Mouse (Mus musculus) MEL (cell line): ENCODE measurements at regions not wholly inside any gene's neighbourhood (a gene's known extent, or its start where the extent isn't known, plus 50 kb on each side); places are given as distances from the start of the nearest gene placed in this dataset.

Source experiments
- BHLHE40 ChIP-seq: IDR thresholded peaks from 2 replicates; pipeline ENCODE4 v1.6.1; 2012; ENCODE audit warnings: low read depth, mild to moderate bottlenecking, inconsistent platforms, low read length, improper control_type of control experiment, borderline replicate concordance
- CTCF ChIP-seq, 3 experiments: IDR thresholded peaks in 2 of 3; conservative IDR thresholded peaks in 1 of 3; 2 replicates each; pipeline ENCODE4 v1.5.1; 2011 to 2012; ENCODE audit warnings: low read length in 3 of 3, low read depth in 2 of 3, mild to moderate bottlenecking in 2 of 3, improper control_type of control experiment in 1 of 3, inconsistent platforms in 1 of 3, mixed read lengths in 1 of 3, moderate library complexity in 1 of 3; ENCODE audit not compliant: control insufficient read depth in 1 of 3, insufficient read depth in 1 of 3, poor library complexity in 1 of 3, severe bottlenecking in 1 of 3
- E2F4 ChIP-seq: IDR thresholded peaks from 2 replicates; pipeline ENCODE4 v1.6.1; 2011; ENCODE audit warnings: low read depth, low read length, improper control_type of control experiment, borderline replicate concordance
- ELF1 ChIP-seq: IDR thresholded peaks from 2 replicates; pipeline ENCODE4 v1.6.1; 2014; ENCODE audit warnings: low read depth, mild to moderate bottlenecking, inconsistent platforms, low read length, improper control_type of control experiment, moderate library complexity
- EP300 ChIP-seq, 2 experiments: IDR thresholded peaks; 2 replicates each; pipeline ENCODE4 v1.6.1; 2011; ENCODE audit warnings: improper control_type of control experiment in 2 of 2, low read length in 2 of 2, low read depth in 1 of 2, mild to moderate bottlenecking in 1 of 2
- MAFK ChIP-seq: IDR thresholded peaks from 2 replicates; pipeline ENCODE4 v1.6.1; 2011; ENCODE audit warnings: low read depth, mild to moderate bottlenecking, low read length, improper control_type of control experiment, borderline replicate concordance
- MAZ ChIP-seq: IDR thresholded peaks from 2 replicates; pipeline ENCODE4 v1.6.1; 2012; ENCODE audit warnings: low read depth, mild to moderate bottlenecking, inconsistent platforms, low read length, improper control_type of control experiment
- MEF2A ChIP-seq: IDR thresholded peaks from 2 replicates; pipeline ENCODE4 v1.6.1; 2014; ENCODE audit warnings: low read depth, mild to moderate bottlenecking, inconsistent platforms, low read length, improper control_type of control experiment; ENCODE audit not compliant: poor library complexity, insufficient replicate concordance, severe bottlenecking; ENCODE audit errors: extremely low read depth
- POLR2A ChIP-seq, 2 experiments: IDR thresholded peaks; 2 replicates each; pipeline ENCODE4 v1.6.1; 2011 to 2012; ENCODE audit warnings: low read length in 2 of 2, mild to moderate bottlenecking in 2 of 2, control low read depth in 1 of 2, improper control_type of control experiment in 1 of 2, low read depth in 1 of 2, moderate library complexity in 1 of 2; ENCODE audit not compliant: control insufficient read depth in 1 of 2, insufficient read depth in 1 of 2, poor library complexity in 1 of 2
- SMC3 ChIP-seq: IDR thresholded peaks from 2 replicates; pipeline ENCODE4 v1.6.1; 2011; ENCODE audit warnings: low read depth, low read length, improper control_type of control experiment
- TCF12 ChIP-seq: IDR thresholded peaks from 2 replicates; pipeline ENCODE4 v1.6.1; 2014; ENCODE audit warnings: low read depth, mild to moderate bottlenecking, inconsistent platforms, low read length, improper control_type of control experiment, moderate library complexity
- UBTF ChIP-seq: IDR thresholded peaks from 2 replicates; pipeline ENCODE4 v1.6.1; 2012; ENCODE audit warnings: low read depth, mild to moderate bottlenecking, inconsistent platforms, low read length, improper control_type of control experiment, moderate library complexity, borderline replicate concordance; ENCODE audit not compliant: insufficient read depth
- USF2 ChIP-seq, 2 experiments: IDR thresholded peaks; 2 replicates each; pipeline ENCODE4 v1.6.1; 2011 to 2012; ENCODE audit warnings: improper control_type of control experiment in 2 of 2, low read length in 2 of 2, borderline replicate concordance in 1 of 2, inconsistent platforms in 1 of 2, low read depth in 1 of 2, mild to moderate bottlenecking in 1 of 2; ENCODE audit not compliant: insufficient read depth in 1 of 2

DNA sequence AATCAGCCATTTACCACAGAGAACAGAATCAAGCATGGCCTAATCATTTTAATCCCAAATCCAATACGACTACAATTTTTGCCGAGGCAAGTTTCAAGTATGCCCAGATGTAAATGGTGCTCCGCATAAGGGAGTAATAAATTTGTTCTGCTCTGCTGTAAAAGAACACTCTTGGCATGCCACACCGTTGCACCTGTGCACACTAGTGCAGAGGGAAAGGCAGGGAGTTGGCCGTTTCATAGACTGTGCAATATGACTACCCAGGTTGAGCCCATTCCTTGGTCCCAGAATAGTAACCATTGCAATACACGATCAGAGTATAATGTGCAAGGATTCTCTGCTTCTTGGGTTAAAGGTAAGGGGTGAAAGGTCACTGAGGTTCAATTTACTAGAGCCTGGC, 270.7 kb upstream of the Nrip1 start:
- TF ChIP-seq UBTF (no peak), CTCF (IDR thresholded peaks at IDR 0.05 in 2 of 3, conservative IDR thresholded peaks at IDR 0.05 in 1 of 3; ENCODE audit: control insufficient read depth in 1 of 3, insufficient read depth in 1 of 3, low read depth in 2 of 3, low read length in 3 of 3, poor library complexity in 1 of 3, severe bottlenecking in 1 of 3) (no peak), E2F4 (no peak), ELF1 (no peak), BHLHE40 (no peak), POLR2A (IDR thresholded peaks at IDR 0.05; ENCODE audit: control insufficient read depth in 1 of 2, insufficient read depth in 1 of 2, low read depth in 1 of 2, low read length in 2 of 2, poor library complexity in 1 of 2) (no peak), MAZ (no peak), TCF12 (no peak), USF2 (IDR thresholded peaks at IDR 0.05; ENCODE audit: borderline replicate concordance in 1 of 2, insufficient read depth in 1 of 2, low read depth in 1 of 2, low read length in 2 of 2) (no peak), MAFK (no peak), EP300 (IDR thresholded peaks at IDR 0.05; ENCODE audit: low read depth in 1 of 2, low read length in 2 of 2) (no peak), SMC3 (no peak), MEF2A (no peak)
